Mouse (Mus musculus): Measurements from ENCODE around the gene Tnrc6c.

- TF ChIP-seq EP300 (IDR thresholded peaks at IDR 0.05; ENCODE audit: low read depth): no peak
- no peak for TF ChIP-seq CTCF (IDR thresholded peaks at IDR 0.05; ENCODE audit: low read depth)
Observed at GRCm38 (mm10) chr11:117741128-117741527, 87.0 kb downstream of the Tnrc6c start.

All from liver, postnatal 0 days (tissue).